28 mouse cellular contexts compared by ENCODE assay signal in the genomic region with DNA sequence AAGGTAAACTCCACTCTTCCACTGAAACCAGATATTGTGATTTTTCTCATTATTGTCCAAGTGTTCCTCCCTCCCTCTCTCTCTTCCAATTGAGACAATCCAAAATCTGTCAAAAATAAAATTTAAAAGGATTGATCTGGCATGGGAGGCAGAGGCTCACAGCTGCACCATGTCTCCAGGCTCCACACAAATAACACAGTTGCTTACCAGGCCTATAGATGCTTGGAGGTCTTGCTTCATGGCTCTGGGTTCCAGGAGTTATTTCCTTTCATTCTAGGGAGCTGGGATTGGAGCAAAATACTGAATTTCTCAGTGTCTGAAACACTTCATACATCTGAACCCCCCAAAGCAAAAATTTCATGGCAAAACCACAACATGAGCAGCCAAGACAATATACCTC.
"Had no signal": no experiment of that assay in that cellular context is flagged by ENCODE, and none has a peak within 500 bp of the region (broad histone marks: within the 10 kb centered on the region; RNA-seq: fewer than 3 reads in every experiment).

No protein-coding gene starts in this region.

- H3K9me3 ChIP-seq: embryonic facial prominence, embryonic 10.5 days; embryonic facial prominence, embryonic 12.5 days; embryonic facial prominence, embryonic 13.5 days; embryonic facial prominence, embryonic 15.5 days; forebrain, embryonic 12.5 days; forebrain, embryonic 13.5 days; forebrain, embryonic 15.5 days had no signal

- H3K4me3 ChIP-seq: embryonic facial prominence, embryonic 10.5 days; embryonic facial prominence, embryonic 12.5 days; embryonic facial prominence, embryonic 13.5 days; embryonic facial prominence, embryonic 15.5 days; erythroblast, embryonic 14.5 days; forebrain, embryonic 10.5 days; forebrain, embryonic 12.5 days; forebrain, embryonic 13.5 days; forebrain, embryonic 15.5 days; gastrocnemius, adult 2 months had no signal

- H3K27ac ChIP-seq: embryonic facial prominence, embryonic 10.5 days; embryonic facial prominence, embryonic 12.5 days; embryonic facial prominence, embryonic 13.5 days; embryonic facial prominence, embryonic 15.5 days; forebrain, embryonic 10.5 days; forebrain, embryonic 12.5 days; forebrain, embryonic 13.5 days; forebrain, embryonic 15.5 days; gastrocnemius, adult 2 months had no signal

- H3K9ac ChIP-seq: embryonic facial prominence, embryonic 12.5 days; embryonic facial prominence, embryonic 13.5 days; embryonic facial prominence, embryonic 15.5 days; forebrain, embryonic 12.5 days; forebrain, embryonic 13.5 days; forebrain, embryonic 15.5 days; forebrain, postnatal 0 days had no signal

- DNase-seq: cerebellum, adult 18-20 months; cerebellum, adult 2 months; cerebellum, adult 8-10 months; cerebellum, adult 9-10 months; cerebellum, adult 9-11 months; cerebellum, postnatal 10 days; cerebellum, postnatal 14 days; cerebellum, postnatal 25 days; cerebellum, postnatal 36 days; embryo, embryonic 11 days; forebrain, postnatal 0 days; gastrocnemius, adult 2 months; gastrocnemius, postnatal 10 days; gastrocnemius, postnatal 14 days; gastrocnemius, postnatal 25 days; gastrocnemius, postnatal 36 days; heart, adult 11 months had no signal

- H3K4me2 ChIP-seq: embryonic facial prominence, embryonic 12.5 days; embryonic facial prominence, embryonic 13.5 days; embryonic facial prominence, embryonic 15.5 days; forebrain, embryonic 12.5 days; forebrain, embryonic 13.5 days; forebrain, embryonic 15.5 days had no signal

- ATAC-seq: forebrain, embryonic 13.5 days; forebrain, embryonic 14.5 days; forebrain, embryonic 15.5 days; forebrain, embryonic 16.5 days; forebrain, postnatal 0 days had no signal

- H3K36me3 ChIP-seq: embryonic facial prominence, embryonic 10.5 days; embryonic facial prominence, embryonic 12.5 days; embryonic facial prominence, embryonic 13.5 days; embryonic facial prominence, embryonic 15.5 days; forebrain, embryonic 10.5 days; forebrain, embryonic 12.5 days; forebrain, embryonic 15.5 days had no signal

- H3K4me1 ChIP-seq: embryonic facial prominence, embryonic 10.5 days; embryonic facial prominence, embryonic 12.5 days; embryonic facial prominence, embryonic 13.5 days; embryonic facial prominence, embryonic 15.5 days; forebrain, embryonic 10.5 days; forebrain, embryonic 12.5 days; forebrain, embryonic 13.5 days had no signal

- H3K27me3 ChIP-seq: embryonic facial prominence, embryonic 12.5 days; embryonic facial prominence, embryonic 13.5 days; embryonic facial prominence, embryonic 15.5 days; forebrain, embryonic 12.5 days; forebrain, embryonic 13.5 days; forebrain, embryonic 15.5 days had no signal
